Mouse (Mus musculus) neural tube, embryonic 15.5 days (tissue): ENCODE data around the gene Slc1a3. TPM values are rescaled to one million over a fixed set of nuclear protein-coding genes. Genes with fewer than 3 reads are reported as not detected.
A peak's percentile ranks its signal among the peaks of the same experiment; 100 is the strongest.

Source experiments
- ATAC-seq: fragments of 200-750 bp; cut with Nextera tagmentation; 2 replicates; pipeline ENCODE4 v1.8.0; 2017; ENCODE audit warnings: mild to moderate bottlenecking, moderate TSS enrichment, moderate library complexity; ENCODE audit not compliant: low FRiP score
- H3K27ac ChIP-seq: fragments of 300-500 bp; sonication (generic); replicated peaks from 2 replicates; pipeline ENCODE4 v1.5.1; 2015; ENCODE audit warnings: mild to moderate bottlenecking, inconsistent platforms
- H3K27me3 ChIP-seq: fragments of 300-500 bp; sonication (generic); replicated peaks from 2 replicates; pipeline ENCODE4 v1.6.1; 2015; ENCODE audit warnings: inconsistent platforms
- H3K36me3 ChIP-seq: fragments of 300-500 bp; sonication (generic); 2 replicates; pipeline ENCODE4 v1.6.1; 2015; ENCODE audit warnings: inconsistent platforms
- H3K4me1 ChIP-seq: fragments of 300-500 bp; sonication (generic); 2 replicates; pipeline ENCODE4 v1.6.1; 2015; ENCODE audit warnings: inconsistent platforms
- H3K4me2 ChIP-seq: fragments of 300-500 bp; sonication (generic); 2 replicates; pipeline ENCODE4 v1.6.1; 2015; ENCODE audit warnings: inconsistent platforms, mild to moderate bottlenecking, moderate library complexity
- H3K4me3 ChIP-seq: fragments of 300-500 bp; sonication (generic); replicated peaks from 2 replicates; pipeline ENCODE4 v1.5.1; 2015; ENCODE audit warnings: mild to moderate bottlenecking, inconsistent platforms
- H3K9ac ChIP-seq: fragments of 300-500 bp; sonication (generic); replicated peaks from 2 replicates; pipeline ENCODE4 v1.6.1; 2015; ENCODE audit warnings: mild to moderate bottlenecking, inconsistent platforms
- H3K9me3 ChIP-seq: fragments of 300-500 bp; sonication (generic); replicated peaks from 2 replicates; pipeline ENCODE4 v1.6.1; 2016; ENCODE audit warnings: inconsistent platforms
- WGBS: fragments of 180-500 bp; shearing (Covaris S2); methylation state at CpG from one replicate; pipeline ENCODE4 v1.1.7; 2015; ENCODE audit warnings: mixed read lengths; 5-methylcytosine and 5-hydroxymethylcytosine counted together
- polyA plus RNA-seq: library from polyadenylated mRNA; unstranded; fragments of >200 nt; fragmentation: Nextera tagmentation; extraction: Ambion mirVana; gene quantifications from 2 replicates; pipeline ENCODE4 v1.2.1, GENCODE M21; 2015

The Slc1a3 gene
- polyA plus RNA-seq, 1 experiment from 2014 or later = 174 TPM

DNA sequence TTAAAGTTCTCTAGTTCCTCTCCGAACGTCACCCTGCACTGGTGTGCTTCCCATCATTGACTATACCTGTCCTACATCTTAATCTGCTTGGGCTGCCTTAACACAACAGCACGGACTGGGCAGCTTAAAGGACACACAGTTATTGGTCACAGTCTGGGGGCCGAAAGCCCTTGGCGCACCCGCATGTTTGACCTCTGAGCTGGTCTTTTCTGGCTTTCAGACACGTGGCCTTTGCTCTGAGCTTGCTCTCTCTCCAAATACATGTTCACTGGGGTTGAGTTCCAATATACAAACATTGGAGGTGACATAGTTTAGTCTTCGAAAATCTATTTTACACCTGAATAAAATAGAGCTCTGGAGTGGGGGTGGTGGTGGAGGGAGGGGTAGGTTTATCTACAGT lies 82.4 kb downstream of the Slc1a3 start:
- no peak for ATAC-seq
- Histone ChIP-seq H3K9me3 (no peaks in the 10 kb centered on the region), H3K4me2 (peak overlapping the region; percentile 84; the same call in 1 of the 2 replicates), H3K27ac (no peak overlapping the region), H3K4me1 (peaks cover 29% of the 10 kb centered on the region), H3K27me3 (peaks cover 13% of the 10 kb centered on the region; the same call in 1 of the 2 replicates), H3K36me3 (no peaks in the 10 kb centered on the region), H3K9ac (no peak overlapping the region), H3K4me3 (no peak overlapping the region)
- WGBS = 77% methylated on average over 8 of the region's 8 CpGs

DNA sequence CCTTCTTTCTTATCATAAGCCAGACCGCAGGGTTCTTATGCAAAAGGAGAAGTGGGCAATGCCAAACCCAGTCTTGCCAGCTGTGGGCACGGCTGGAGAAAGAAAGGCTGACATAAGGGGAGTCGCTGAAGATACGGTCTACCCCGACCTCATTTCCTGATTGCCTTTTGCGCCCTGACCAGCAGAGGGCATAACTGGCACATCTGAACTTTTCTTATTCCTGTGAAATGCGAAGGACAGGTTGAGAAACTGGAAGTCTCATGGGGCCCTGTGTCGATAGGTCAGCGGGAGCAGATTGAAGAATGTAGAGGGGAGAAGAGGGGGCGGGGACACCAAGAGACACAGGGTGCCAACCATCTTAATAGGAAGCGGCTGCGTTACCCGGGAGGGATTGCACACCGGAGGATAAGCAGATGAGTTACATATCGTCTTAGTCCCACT lies 83.4 kb downstream of the Slc1a3 start:
- ATAC-seq = peak; percentile 7; the same call in 1 of the 2 replicates
- Histone ChIP-seq H3K36me3 (no peaks in the 10 kb centered on the region), H3K4me1 (peaks cover 29% of the 10 kb centered on the region), H3K9me3 (no peaks in the 10 kb centered on the region), H3K4me3 (peak overlapping the region; percentile 42), H3K9ac (peak overlapping the region; percentile 33), H3K4me2 (peak overlapping the region; percentile 84), H3K27me3 (peaks cover 13% of the 10 kb centered on the region; the same call in 1 of the 2 replicates), H3K27ac (no peak overlapping the region)
- 1% methylated on average over 15 of the region's 15 CpGs for WGBS

DNA sequence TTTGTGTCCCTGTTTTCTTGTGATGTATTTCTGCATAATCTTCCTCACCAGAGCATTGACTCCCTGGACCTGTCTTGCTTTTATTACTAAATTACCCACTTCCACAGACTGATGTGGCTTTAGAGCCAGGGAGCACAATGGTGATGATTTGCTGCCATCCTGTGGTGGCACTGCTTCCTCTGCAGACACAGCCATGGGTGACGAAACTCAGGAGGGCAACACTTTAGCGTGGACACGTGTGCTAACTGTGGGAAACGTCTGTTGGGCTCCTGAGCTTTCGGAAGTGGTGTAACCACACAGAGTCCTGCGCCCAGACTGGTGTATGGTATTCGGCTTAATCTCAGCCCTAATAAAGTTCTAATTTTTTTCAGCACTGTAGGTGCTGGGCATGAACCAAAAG lies 85.2 kb downstream of the Slc1a3 start:
- H3K4me2 ChIP-seq = no peak overlapping the region
- no peaks in the 10 kb centered on the region for H3K36me3 ChIP-seq
- H3K9me3 ChIP-seq = no peaks in the 10 kb centered on the region
- WGBS = 50% methylated on average over 7 of the region's 7 CpGs
- peaks cover 26% of the 10 kb centered on the region for H3K4me1 ChIP-seq
- no peak overlapping the region for H3K27ac ChIP-seq
- H3K27me3 ChIP-seq = peaks cover 6% of the 10 kb centered on the region; the same call in 1 of the 2 replicates
- H3K9ac ChIP-seq = no peak overlapping the region
- H3K4me3 ChIP-seq = no peak overlapping the region
- peak; percentile 48; the same call in 1 of the 2 replicates for ATAC-seq

DNA sequence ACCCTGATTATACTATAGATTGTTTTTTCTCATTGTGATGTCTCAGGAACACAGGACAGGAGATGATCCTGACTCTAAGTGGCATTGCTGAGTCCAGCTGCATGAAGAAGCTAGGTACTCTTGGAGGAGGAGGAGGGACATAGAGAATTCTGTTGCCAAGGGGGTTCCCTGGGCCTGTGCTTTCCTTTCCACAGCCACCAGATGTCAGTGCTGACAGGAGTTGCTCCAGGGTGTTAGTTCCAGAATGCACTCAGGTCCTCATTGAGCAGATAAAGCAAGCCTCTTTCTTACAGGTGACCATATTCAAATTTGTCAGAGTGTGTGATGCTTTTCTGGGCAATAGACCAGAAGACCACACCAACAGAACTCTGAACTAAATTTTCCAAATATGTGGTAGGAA lies 86.7 kb downstream of the Slc1a3 start:
- ATAC-seq = no peak
- Histone ChIP-seq H3K9ac (no peak overlapping the region), H3K4me3 (no peak overlapping the region)

DNA sequence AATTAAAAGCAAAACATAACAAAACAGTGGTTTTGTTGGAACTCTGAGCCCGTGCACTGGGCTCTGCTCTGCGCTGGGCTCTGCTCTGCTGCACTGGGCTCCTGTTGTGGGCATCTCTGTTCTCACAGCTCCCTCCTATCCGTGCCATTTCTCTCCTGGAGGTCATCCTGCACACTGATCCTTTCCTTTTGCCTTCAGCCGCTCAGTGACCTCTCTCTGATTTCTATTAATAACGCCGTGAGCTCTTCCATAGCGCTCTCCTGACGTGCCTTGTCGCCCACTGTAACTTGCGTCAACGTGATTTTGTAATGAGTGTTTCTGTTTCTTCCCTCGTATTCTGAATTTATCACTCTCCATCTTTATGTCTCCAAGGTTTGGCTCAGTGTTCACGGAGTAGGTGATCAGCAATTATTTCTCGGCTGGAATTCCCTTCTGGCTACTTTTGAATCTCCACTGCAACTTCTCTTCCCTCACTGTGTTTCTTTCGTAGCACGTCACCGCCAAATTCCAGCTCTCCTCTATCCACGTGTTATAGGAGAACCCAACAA lies 91.0 kb downstream of the Slc1a3 start:
- H3K4me2 ChIP-seq = no peak overlapping the region
- no peaks in the 10 kb centered on the region for H3K27me3 ChIP-seq
- H3K36me3 ChIP-seq = no peaks in the 10 kb centered on the region
- no peaks in the 10 kb centered on the region for H3K4me1 ChIP-seq
- H3K4me3 ChIP-seq = no peak overlapping the region
- H3K27ac ChIP-seq = no peak overlapping the region
- ATAC-seq = no peak
- H3K9me3 ChIP-seq = no peaks in the 10 kb centered on the region
- WGBS = 73% methylated on average over 18 of the region's 18 CpGs
- H3K9ac ChIP-seq = no peak overlapping the region

More for the DNA sequence above, 86.7 kb downstream of the Slc1a3 start:
- H3K27me3 ChIP-seq = 0 out of 2 replicates have a peak, but pooled peaks cover 4% of the 10 kb centered on the region
- H3K4me1 ChIP-seq = peaks cover 12% of the 10 kb centered on the region
- H3K36me3 ChIP-seq = no peaks in the 10 kb centered on the region
- no peak overlapping the region for H3K4me2 ChIP-seq
- no peak overlapping the region for H3K27ac ChIP-seq
- H3K9me3 ChIP-seq = no peaks in the 10 kb centered on the region

DNA sequence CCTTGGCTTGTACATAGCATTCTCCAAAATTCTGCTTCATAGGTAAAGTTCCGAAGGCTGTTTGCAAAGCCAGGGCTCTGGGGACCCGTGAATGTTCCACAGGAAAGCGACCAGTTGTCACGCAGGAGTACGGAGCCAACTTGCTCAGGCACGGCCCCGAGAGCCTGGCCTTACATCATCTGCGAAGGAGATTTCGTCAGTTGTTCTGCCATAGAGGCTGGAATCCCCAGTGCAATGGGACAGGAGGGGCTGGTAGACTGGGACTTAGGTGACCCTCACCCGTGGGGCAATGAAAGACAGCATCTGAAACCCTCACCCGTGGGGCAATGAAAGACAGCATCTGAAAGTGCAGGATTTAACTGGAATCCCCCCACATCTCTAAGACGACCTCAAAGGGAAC lies 94.3 kb downstream of the Slc1a3 start:
- no peak overlapping the region for H3K4me2 ChIP-seq
- H3K9me3 ChIP-seq = no peaks in the 10 kb centered on the region
- H3K4me3 ChIP-seq = no peak overlapping the region
- no peak for ATAC-seq
- no peaks in the 10 kb centered on the region for H3K36me3 ChIP-seq
- WGBS = 80% methylated on average over 12 of the region's 12 CpGs
- no peaks in the 10 kb centered on the region for H3K4me1 ChIP-seq
- no peak overlapping the region for H3K27ac ChIP-seq
- H3K9ac ChIP-seq = no peak overlapping the region
- H3K27me3 ChIP-seq = no peaks in the 10 kb centered on the region

DNA sequence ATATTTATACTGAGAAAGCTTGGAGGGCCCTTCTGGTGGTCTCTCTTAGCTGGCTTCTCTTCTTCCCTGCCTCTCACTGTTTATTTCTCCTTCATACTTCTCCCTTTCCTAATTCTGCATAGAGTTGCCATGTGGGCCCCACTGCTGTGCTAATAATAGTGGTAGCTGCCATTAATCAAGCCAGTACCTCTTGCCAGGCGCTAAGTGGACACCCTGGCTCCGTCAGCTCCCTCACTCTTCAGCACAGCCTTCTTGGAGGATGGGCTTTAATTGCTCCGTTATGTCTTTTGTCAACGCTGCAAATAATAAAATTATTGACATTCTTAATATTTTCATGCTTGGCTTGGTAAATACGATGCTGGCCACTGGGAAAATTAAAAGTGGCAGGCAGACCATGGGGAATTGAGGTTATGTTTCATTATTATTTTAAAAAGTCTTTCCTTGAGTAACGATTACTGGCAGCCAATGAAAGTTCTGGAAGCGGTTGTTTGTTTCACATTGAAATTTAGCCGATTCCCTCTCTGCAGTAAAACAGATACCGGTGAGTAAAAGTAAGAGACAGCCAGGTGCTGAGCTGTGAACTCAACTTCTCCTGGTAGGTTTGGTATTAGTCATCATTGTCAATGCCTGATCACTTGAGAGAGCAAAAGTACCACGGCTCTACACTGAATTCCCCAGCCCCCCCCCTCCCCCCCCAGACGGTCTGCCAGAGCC lies 94.9 kb downstream of the Slc1a3 start:
- ATAC-seq = no peak
- no peak overlapping the region for H3K27ac ChIP-seq
- no peak overlapping the region for H3K4me2 ChIP-seq
- H3K36me3 ChIP-seq = no peaks in the 10 kb centered on the region
- H3K4me3 ChIP-seq = no peak overlapping the region
- H3K9me3 ChIP-seq = no peaks in the 10 kb centered on the region
- no peaks in the 10 kb centered on the region for H3K27me3 ChIP-seq
- H3K9ac ChIP-seq = no peak overlapping the region
- 65% methylated on average over 11 of the region's 11 CpGs for WGBS
- H3K4me1 ChIP-seq = no peaks in the 10 kb centered on the region

DNA sequence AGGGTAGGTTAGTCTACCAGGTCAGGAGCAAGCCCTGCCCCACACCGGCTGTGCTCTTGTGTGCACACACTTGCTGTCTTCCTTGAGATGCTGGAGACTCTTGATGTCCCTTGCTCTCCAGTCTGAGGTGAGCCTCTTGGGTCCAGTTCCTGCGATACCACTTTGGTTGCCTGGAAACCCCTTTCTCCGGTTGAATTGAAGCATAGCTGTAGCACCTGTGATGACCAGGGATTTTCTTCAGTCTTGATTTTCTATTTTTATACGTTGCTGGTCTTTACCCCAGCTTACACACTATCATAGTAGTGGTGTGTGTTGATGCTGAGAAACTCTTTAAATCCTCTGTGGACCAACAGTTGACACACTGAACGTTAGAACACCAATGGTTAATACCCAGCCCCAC lies 95.9 kb downstream of the Slc1a3 start:
- H3K36me3 ChIP-seq = no peaks in the 10 kb centered on the region
- no peaks in the 10 kb centered on the region for H3K27me3 ChIP-seq
- H3K27ac ChIP-seq = no peak overlapping the region
- WGBS = 88% methylated on average over 5 of the region's 5 CpGs
- no peak overlapping the region for H3K9ac ChIP-seq
- no peak overlapping the region for H3K4me3 ChIP-seq
- no peak for ATAC-seq
- H3K4me1 ChIP-seq = no peaks in the 10 kb centered on the region
- H3K9me3 ChIP-seq = no peaks in the 10 kb centered on the region
- no peak overlapping the region for H3K4me2 ChIP-seq

DNA sequence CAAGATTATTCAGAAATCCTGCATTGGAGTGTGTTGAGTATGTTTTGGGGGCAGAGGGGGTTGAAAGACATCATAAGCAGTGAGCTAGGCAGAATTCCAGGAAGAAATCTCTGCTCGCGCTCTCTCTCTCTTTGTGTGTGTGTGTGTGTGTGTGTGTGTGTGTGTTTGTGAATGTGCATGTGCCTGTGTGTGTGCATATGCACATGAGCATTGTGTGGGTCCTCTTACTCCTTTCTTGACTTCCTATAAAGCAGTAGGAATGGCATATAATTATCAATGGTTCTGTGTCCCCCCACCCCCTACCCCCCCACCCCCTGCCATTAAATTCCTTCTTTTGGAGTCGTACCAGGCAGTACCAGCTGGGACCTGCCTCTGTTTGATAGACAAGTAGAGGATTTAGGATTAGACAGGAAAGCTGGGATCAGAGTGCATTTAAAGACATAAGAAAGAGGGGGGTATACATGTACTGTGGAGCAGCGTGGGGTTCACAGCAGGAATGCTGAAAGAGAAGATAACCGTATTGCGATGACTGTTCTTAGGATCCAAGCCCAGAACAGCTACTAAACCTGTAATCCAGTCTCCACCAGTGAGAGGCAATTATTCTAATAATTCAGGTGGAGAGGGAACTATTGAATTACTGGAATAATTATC lies 104.9 kb downstream of the Slc1a3 start:
- no peak overlapping the region for H3K27ac ChIP-seq
- WGBS = 64% methylated on average over 6 of the region's 6 CpGs
- H3K4me1 ChIP-seq = no peaks in the 10 kb centered on the region
- H3K9me3 ChIP-seq = no peaks in the 10 kb centered on the region
- no peaks in the 10 kb centered on the region for H3K27me3 ChIP-seq
- no peak overlapping the region for H3K4me2 ChIP-seq
- no peak overlapping the region for H3K9ac ChIP-seq
- no peak overlapping the region for H3K4me3 ChIP-seq
- ATAC-seq = no peak
- no peaks in the 10 kb centered on the region for H3K36me3 ChIP-seq

DNA sequence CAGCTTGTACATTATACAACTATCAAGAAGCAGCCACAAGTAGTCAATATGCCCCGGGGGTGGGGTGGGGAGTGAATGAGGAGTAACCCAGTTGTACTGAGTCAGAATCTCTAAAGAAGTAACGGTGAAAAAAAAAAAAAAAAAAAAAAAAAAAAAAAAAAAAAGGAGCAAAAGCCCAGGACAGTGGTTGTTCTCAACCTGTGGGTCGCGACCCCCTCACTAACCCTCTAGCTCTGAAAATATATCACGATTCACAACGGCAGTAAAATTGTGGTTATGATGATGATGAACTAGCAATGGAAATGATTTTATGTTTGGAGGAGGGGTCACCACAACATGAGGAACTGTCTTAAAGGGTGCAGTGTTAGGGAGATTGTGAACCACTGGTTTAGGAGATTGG lies 108.2 kb downstream of the Slc1a3 start:
- H3K9ac ChIP-seq = no peak overlapping the region
- H3K4me1 ChIP-seq = no peaks in the 10 kb centered on the region
- no peaks in the 10 kb centered on the region for H3K36me3 ChIP-seq
- no peaks in the 10 kb centered on the region for H3K27me3 ChIP-seq
- 82% methylated on average over 6 of the region's 6 CpGs for WGBS
- H3K27ac ChIP-seq = no peak overlapping the region
- no peak overlapping the region for H3K4me3 ChIP-seq
- no peak for ATAC-seq
- no peaks in the 10 kb centered on the region for H3K9me3 ChIP-seq
- H3K4me2 ChIP-seq = no peak overlapping the region

DNA sequence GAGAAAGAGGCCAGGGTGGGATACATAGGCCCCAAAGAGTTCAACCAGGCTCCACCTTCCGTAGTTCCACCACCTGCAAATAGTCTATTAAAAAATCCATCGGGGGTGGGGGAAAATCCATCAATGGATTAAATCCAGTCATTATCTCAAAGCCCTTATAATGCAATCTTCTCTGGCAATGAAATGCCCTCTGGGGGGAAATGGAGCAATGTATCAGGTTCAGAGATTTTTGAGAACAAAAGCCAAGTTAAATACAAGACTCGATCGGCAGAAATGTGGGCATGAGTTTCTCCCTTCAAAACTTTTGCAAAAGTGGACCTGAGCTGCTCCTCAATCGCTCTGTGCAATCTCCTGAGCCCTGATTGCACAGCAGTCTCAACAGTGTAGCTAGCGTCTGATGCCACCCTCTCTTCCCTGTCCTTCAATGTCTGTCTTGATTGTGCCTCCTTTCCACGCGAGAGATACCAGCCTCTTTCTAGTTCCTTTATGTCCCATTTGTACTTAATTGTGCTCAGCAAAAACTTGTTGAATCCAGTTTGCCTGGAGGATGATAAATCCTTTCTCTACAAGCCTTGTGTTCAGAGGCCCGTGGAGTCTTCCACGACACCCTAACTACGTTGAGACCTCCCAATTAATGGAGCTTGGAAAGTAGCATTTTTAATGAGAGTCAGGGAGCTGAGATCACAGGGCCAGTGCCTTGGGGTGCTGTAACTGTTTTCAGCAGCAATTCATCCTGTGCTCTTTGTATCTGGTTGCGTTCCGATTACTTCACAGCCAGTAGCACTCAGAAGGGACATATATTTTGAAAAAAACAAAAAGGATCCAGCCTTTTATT lies 109.0 kb downstream of the Slc1a3 start:
- WGBS = 51% methylated on average over 13 of the region's 13 CpGs
- H3K4me1 ChIP-seq = no peaks in the 10 kb centered on the region
- no peaks in the 10 kb centered on the region for H3K27me3 ChIP-seq
- no peaks in the 10 kb centered on the region for H3K9me3 ChIP-seq
- no peaks in the 10 kb centered on the region for H3K36me3 ChIP-seq
- no peak overlapping the region for H3K9ac ChIP-seq
- ATAC-seq = peak; percentile 77
- no peak overlapping the region for H3K4me2 ChIP-seq
- H3K27ac ChIP-seq = no peak overlapping the region
- no peak overlapping the region for H3K4me3 ChIP-seq
